Mouse (Mus musculus): ENCODE measurements around the gene 1700013G24Rik. TPM values are rescaled to one million over a fixed set of nuclear protein-coding genes. Genes with fewer than 3 reads are reported as not detected.

1700013G24Rik gene
- polyA plus RNA-seq, 1 experiment from 2014 or later, result not detected

- DNase-seq, result no peak
- no peak overlapping the region for H3K9ac ChIP-seq (replicated peaks)
- H3K36me3 ChIP-seq (replicated peaks; ENCODE audit: insufficient read depth, low read length), result no peaks in the 10 kb centered on the region
- ATAC-seq, result no peak
- WGBS (ENCODE audit: insufficient replicate concordance), result 70% methylated on average over 7 of the region's 7 CpGs
- H3K4me1 ChIP-seq (ENCODE audit: insufficient read depth), result peaks cover 11% of the 10 kb centered on the region; the same call in 1 of the 2 replicates
- no peak for TF ChIP-seq EP300 (IDR thresholded peaks at IDR 0.05; ENCODE audit: low read depth)
- TF ChIP-seq CTCF (IDR thresholded peaks at IDR 0.05; ENCODE audit: low read depth), result no peak
- no peaks in the 10 kb centered on the region for H3K27me3 ChIP-seq (ENCODE audit: insufficient read depth, low read length)
- no peak overlapping the region for H3K27ac ChIP-seq (ENCODE audit: low read depth)
- H3K4me3 ChIP-seq (ENCODE audit: low read depth, low read length), result no peak overlapping the region
- no peaks in the 10 kb centered on the region for H3K9me3 ChIP-seq (ENCODE audit: low read length)
- no peak overlapping the region for H3K4me2 ChIP-seq (ENCODE audit: low read depth, low read length)
Measured at GRCm38 (mm10) chr4:137502801-137503200, 49.7 kb downstream of the 1700013G24Rik start.

- Histone ChIP-seq H3K9me3 (ENCODE audit: low read length) (no peaks in the 10 kb centered on the region), H3K4me3 (ENCODE audit: low read depth, low read length) (no peak overlapping the region), H3K4me2 (ENCODE audit: low read depth, low read length) (no peak overlapping the region), H3K27me3 (ENCODE audit: insufficient read depth, low read length) (no peaks in the 10 kb centered on the region), H3K9ac (replicated peaks) (no peak overlapping the region), H3K36me3 (replicated peaks; ENCODE audit: insufficient read depth, low read length) (no peaks in the 10 kb centered on the region), H3K27ac (ENCODE audit: low read depth) (no peak overlapping the region), H3K4me1 (ENCODE audit: insufficient read depth) (peaks cover 11% of the 10 kb centered on the region; the same call in 1 of the 2 replicates)
- ATAC-seq, result no peak
- WGBS (ENCODE audit: insufficient replicate concordance), result 51% methylated on average over 6 of the region's 6 CpGs
- TF ChIP-seq CTCF (IDR thresholded peaks at IDR 0.05; ENCODE audit: low read depth) (no peak), EP300 (IDR thresholded peaks at IDR 0.05; ENCODE audit: low read depth) (no peak)
- no peak for DNase-seq
Measured at GRCm38 (mm10) chr4:137503509-137503971, 50.5 kb downstream of the 1700013G24Rik start.

Other genes starting within 250 kb of the 1700013G24Rik start
- gene Wnt4, start 175.8 kb upstream of the 1700013G24Rik start, polyA plus RNA-seq (2015; fragmentation: Nextera tagmentation; extraction: Ambion mirVana), result 5.1 and 5.7 TPM in 2 replicates
- 216 and 227 TPM in 2 replicates for gene Cdc42, start 95.6 kb upstream of the 1700013G24Rik start, polyA plus RNA-seq (2015; fragmentation: Nextera tagmentation; extraction: Ambion mirVana)
- gene Cela3a, start 43.5 kb upstream of the 1700013G24Rik start, polyA plus RNA-seq (2015; fragmentation: Nextera tagmentation; extraction: Ambion mirVana), result not detected in 2 replicates
- 0.42 and 6.5 TPM in 2 replicates for gene Cela3b, start 22.7 kb upstream of the 1700013G24Rik start, polyA plus RNA-seq (2015; fragmentation: Nextera tagmentation; extraction: Ambion mirVana)
- gene Hspg2, start 15.5 kb downstream of the 1700013G24Rik start, polyA plus RNA-seq (2015; fragmentation: Nextera tagmentation; extraction: Ambion mirVana), result 5.1 TPM in 2 replicates
- gene Ldlrad2, start 121.3 kb downstream of the 1700013G24Rik start, polyA plus RNA-seq (2015; fragmentation: Nextera tagmentation; extraction: Ambion mirVana), result not detected in 2 replicates
- gene Usp48, start 140.5 kb downstream of the 1700013G24Rik start, polyA plus RNA-seq (2015; fragmentation: Nextera tagmentation; extraction: Ambion mirVana), result 23.3 and 28.4 TPM in 2 replicates
- gene Rap1gap, start 211.4 kb downstream of the 1700013G24Rik start, polyA plus RNA-seq (2015; fragmentation: Nextera tagmentation; extraction: Ambion mirVana), result 12.8 and 15.6 TPM in 2 replicates

Data from liver, postnatal 0 days (tissue).